Mouse (Mus musculus) kidney, postnatal 4 days (tissue): ENCODE measurements around the gene Ankrd33b.

ENCODE experiments used
- DNase-seq, 2 experiments: peaks; one replicate each; pipeline ENCODE4 v3.0.0; 2021; ENCODE audit warnings: mixed read lengths in 2 of 2

The Ankrd33b gene

GRCm38 (mm10) chr15:31299258-31299917 is 68.1 kb downstream of the Ankrd33b start:
- DNase-seq, result peak; percentile 40 to 50

- peak; percentile 32 to 52 for DNase-seq
Measured at GRCm38 (mm10) chr15:31297777-31298137, 69.8 kb downstream of the Ankrd33b start.

- DNase-seq, result peak in 1 of 2 experiments; percentile 18
Measured at GRCm38 (mm10) chr15:31296882-31297776, 70.4 kb downstream of the Ankrd33b start.

- peak in 1 of 2 experiments; percentile 28 for DNase-seq
Measured at GRCm38 (mm10) chr15:31294311-31294710, 73.2 kb downstream of the Ankrd33b start.

GRCm38 (mm10) chr15:31292627-31293026 is 74.9 kb downstream of the Ankrd33b start:
- no peak for DNase-seq

GRCm38 (mm10) chr15:31285695-31286094 is 81.8 kb downstream of the Ankrd33b start:
- DNase-seq, result no peak

GRCm38 (mm10) chr15:31284922-31285631 is 82.4 kb downstream of the Ankrd33b start:
- DNase-seq, result no peak

- DNase-seq, result peak; percentile 34 to 46
Measured at GRCm38 (mm10) chr15:31284142-31284541, 83.4 kb downstream of the Ankrd33b start.

- DNase-seq, result no peak
Measured at GRCm38 (mm10) chr15:31282353-31282752, 85.2 kb downstream of the Ankrd33b start.

GRCm38 (mm10) chr15:31281830-31282229 is 85.7 kb downstream of the Ankrd33b start:
- DNase-seq, result no peak

- no peak for DNase-seq
Measured at GRCm38 (mm10) chr15:31280683-31281082, 86.8 kb downstream of the Ankrd33b start.

- DNase-seq, result no peak
Measured at GRCm38 (mm10) chr15:31280059-31280458, 87.5 kb downstream of the Ankrd33b start.

GRCm38 (mm10) chr15:31279577-31280004 is 87.9 kb downstream of the Ankrd33b start:
- no peak for DNase-seq

GRCm38 (mm10) chr15:31279120-31279519 is 88.4 kb downstream of the Ankrd33b start:
- DNase-seq, result peak in 1 of 2 experiments; percentile 38

GRCm38 (mm10) chr15:31278090-31278489 is 89.4 kb downstream of the Ankrd33b start:
- no peak for DNase-seq

GRCm38 (mm10) chr15:31273509-31273908 is 94.0 kb downstream of the Ankrd33b start:
- no peak for DNase-seq

- no peak for DNase-seq
Measured at GRCm38 (mm10) chr15:31272695-31273094, 94.8 kb downstream of the Ankrd33b start.

GRCm38 (mm10) chr15:31269558-31269957 is 98.0 kb downstream of the Ankrd33b start:
- no peak for DNase-seq

- DNase-seq, result no peak
Measured at GRCm38 (mm10) chr15:31268148-31268547, 99.4 kb downstream of the Ankrd33b start.

- no peak for DNase-seq
Measured at GRCm38 (mm10) chr15:31265845-31266244, 101.7 kb downstream of the Ankrd33b start.

GRCm38 (mm10) chr15:31265404-31265803 is 102.1 kb downstream of the Ankrd33b start:
- DNase-seq, result no peak

GRCm38 (mm10) chr15:31264827-31265226 is 102.7 kb downstream of the Ankrd33b start:
- DNase-seq, result peak; percentile 89 to 91

- peak in 1 of 2 experiments; percentile 29 for DNase-seq
Measured at GRCm38 (mm10) chr15:31262361-31262760, 105.2 kb downstream of the Ankrd33b start.
